Mouse (Mus musculus): ENCODE results near the gene Hhip.

- TF ChIP-seq CTCF (IDR thresholded peaks at IDR 0.05; ENCODE audit: borderline replicate concordance, insufficient read depth, low read depth, low read length) (no peak), POLR2A (IDR thresholded peaks at IDR 0.05; ENCODE audit: borderline replicate concordance, insufficient read depth, low read length) (no peak)
Measured at GRCm38 (mm10) chr8:79941070-79941469, 116.7 kb downstream of the Hhip start.

Measured in cerebellum, adult 2 months (tissue).